Mouse (Mus musculus) v-Abl transformed pro-B cells (cell line): ENCODE measurements around the gene Spryd3.
"Not testable (repeated sequence)": the region's sequence is repeated elsewhere in the genome, so short reads cannot be mapped to it uniquely, and the experiment has no call there.

Experiments
- in situ Hi-C, 2 experiments: fragments of 400-800 bp; cut with MboI; formaldehyde crosslinking; loops; one replicate each; pipeline ENCODE4 v1.15.1; 2025; ENCODE audit not compliant: unreplicated experiment in 2 of 2

Gene Spryd3

DNA sequence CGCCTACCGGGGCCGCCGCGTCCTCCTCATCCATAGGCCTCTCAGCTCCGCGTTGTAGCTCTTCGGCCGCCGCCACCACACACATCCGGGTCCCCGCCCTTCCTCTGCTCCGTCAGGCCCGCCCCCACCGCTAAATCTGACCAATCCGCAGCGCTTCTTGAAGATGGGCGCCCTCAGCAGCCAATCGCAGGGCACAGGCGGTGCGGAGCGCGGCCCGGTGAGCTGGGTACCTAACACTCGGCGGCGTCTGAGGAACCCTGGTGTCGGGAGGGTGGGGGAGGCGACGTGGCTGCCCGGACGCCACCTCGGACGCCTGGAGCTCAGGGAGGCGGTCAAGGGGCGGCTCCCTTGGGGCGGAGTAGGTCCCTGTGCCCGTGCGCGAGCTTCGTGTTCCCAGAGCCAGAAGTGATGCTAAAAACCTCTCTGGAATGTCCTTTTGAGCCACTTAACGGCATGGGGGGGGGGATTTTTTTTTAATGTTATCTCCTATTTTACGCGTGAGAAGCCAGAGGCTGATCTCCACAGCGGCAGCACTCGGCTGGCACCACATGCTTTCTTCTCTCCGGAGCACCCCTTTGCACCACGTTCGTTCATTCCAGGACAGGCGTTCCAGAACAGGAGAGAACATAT is at the start of gene Spryd3:
Gene Spryd3, minus strand, starts transcription at position 106 of the 630 bp plus-strand sequence.
- in situ Hi-C loops, result no loop called here

DNA sequence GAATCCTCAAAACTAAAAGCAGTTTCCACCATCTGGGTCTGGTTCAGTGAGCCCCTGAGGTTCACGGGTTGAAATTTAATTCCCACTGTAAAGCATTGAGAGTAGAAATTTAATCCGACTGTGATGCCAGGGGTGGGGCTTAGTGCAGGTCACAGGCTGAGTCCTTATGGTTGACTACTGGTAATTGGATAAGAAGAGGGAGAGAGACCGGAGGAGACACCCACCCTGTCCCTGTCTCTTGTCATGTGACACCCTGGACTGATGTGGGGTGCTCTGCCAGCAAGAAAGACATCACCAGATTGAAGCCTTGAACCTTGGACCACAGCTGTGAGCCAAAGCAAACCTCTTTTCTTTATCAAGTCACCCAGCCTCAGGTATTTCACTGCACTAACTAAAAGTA is 47.0 kb upstream of the Spryd3 start:
- in situ Hi-C loops, result no loop called here

DNA sequence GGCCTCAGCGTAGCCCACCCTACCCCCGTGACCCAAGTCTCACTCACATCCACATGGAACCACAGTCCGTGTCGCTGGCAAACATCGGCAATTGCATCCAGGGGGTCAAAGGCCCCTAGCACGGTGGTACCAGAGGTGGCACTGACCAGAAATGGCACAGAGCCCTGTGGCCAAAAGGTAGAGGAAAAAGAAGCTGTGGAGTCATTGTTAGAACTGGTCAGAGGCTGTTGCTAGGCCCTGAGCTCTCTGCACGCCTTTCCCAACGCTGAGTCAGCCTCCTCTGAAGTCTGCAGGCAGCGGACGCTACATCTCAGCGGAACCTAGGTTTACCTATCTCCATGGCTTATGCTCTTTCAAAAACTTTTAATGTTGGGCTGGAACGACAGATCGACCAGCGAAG is 43.9 kb upstream of the Spryd3 start:
- in situ Hi-C loops, result loop anchor here (5.0 kb wide), 1 partner anchor 42 kb away; no protein-coding TSS in a partner anchor

DNA sequence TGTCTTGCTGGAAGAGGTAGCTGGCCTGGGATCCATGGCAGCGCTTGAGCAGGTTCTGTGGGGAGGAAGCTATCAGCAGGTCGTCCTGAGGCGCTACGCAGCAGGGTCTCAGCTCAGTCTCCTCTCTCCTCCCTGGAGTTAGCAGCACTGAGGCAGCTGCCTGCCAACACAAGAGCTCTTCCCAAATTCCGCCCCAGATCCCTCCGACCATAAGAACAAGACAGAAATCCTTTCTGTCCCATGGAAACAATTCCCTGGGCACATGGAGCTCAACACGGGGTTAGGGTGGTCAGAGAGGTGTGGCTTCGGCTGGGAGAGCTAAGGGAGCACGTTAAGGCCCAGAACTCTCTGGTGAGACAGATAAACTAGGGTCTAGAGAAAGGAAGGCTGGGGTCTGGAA is 43.1 kb upstream of the Spryd3 start:
- in situ Hi-C loops, result loop anchor here (5.0 kb wide), 1 partner anchor 43 kb away; no protein-coding TSS in a partner anchor

DNA sequence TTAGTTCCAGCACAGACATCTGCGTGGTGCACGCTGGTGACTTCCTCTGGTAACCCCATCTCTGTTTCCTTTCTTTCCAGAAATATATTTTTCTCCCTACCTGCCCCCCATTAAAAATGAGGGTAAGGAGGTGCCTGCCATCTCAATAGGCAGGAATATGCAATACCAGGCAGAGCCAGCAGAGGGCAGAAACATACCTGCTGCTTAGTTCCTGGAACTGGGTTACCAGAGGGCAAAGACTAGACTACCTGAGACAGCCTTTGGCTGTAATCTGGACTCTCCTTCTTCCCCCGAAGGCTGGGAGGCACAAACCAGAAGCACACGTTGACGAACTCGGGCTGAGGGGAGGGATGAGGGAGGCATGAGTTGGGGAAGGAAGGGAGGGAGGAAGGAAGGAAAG is 42.2 kb upstream of the Spryd3 start:
- in situ Hi-C loops, result loop anchor here (5.0 kb wide), 1 partner anchor 44 kb away; no protein-coding TSS in a partner anchor

DNA sequence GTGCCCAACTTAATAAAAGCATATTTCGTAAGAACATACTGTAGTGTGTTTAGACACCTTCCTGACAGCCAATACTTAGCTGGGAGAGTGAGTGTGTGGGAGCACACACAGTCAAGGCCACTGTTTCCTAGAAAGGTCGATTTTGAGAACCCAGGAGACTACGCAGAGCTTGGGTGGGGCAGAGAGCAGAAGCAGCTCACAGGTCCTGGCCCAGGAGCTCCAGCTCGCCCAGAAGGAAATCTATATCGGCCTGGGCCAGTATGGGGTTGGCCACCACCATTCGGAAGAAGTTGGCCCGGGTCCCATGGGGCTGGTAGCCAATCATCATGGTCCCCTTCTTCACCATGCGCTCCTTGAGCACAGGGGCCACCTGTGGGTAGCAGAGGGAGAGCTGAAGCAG is 41.4 kb upstream of the Spryd3 start:
- in situ Hi-C loops, result loop anchor here (5.0 kb wide), 1 partner anchor 45 kb away; no protein-coding TSS in a partner anchor

DNA sequence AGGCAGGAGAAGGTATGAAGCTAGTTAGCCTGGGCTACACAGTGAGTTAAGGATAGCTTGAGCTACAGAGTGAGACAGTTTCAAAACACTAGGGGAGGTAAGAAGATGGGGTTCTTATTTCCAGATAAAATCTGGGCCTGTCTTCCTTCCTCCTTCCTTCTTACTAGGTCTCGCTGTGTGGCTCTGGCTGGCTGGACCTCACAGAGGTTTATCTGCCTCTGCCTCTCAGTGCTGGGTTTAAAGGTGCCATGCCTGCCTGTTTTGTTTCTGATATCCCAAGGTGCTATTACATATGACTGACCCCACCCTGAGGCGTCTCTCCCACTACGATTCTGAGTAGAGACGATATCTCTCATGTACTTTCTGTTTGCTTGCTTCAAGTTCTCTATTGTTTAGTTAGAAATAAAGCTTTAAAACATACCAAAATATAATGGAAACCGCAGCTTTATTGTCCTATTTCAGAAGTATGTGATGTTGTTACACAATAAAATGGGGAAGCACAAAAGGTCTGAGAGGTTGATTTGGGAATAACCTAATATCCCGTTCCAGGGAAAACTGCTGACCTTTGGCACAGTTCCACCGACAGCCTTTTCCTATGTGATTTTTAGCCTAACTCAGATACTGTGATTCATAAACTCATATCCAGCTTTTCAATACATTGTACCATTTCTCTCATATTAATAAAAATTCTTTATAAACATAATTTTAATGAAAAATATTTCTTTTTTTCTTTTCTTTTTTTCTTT is 40.7 kb upstream of the Spryd3 start:
- in situ Hi-C loops, result loop anchor here (5.0 kb wide), 1 partner anchor 46 kb away; no protein-coding TSS in a partner anchor

DNA sequence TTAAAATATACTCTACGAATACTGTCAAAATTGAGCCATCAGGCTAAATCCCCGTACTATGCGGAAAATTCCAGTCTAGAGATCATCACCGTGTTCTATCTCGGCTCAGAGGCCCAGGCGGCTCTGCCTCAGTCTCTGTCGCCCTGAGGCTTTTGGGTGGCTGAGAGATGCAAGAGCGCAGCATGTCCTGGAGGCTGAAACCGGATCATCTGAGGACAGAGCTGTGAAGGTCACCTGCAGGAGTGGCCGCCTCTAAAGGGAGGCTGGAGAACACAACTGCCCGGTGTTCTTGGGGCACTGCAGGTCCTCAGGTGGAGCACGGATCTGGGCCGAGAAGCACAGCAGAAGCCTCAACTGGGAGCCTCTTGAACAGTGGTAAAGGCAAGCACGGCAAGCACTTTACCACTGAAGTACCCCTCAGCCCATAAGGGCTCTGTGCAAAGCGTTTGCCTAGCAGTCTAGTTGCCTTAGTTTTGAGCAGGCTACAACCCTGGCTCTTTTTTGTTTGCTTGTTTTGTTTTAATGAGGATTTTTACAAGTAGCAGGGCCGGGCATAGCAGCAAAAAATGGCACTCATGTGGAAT is 39.8 kb upstream of the Spryd3 start:
- in situ Hi-C loops, result loop anchor here (5.0 kb wide), 1 partner anchor 46 kb away; no protein-coding TSS in a partner anchor

DNA sequence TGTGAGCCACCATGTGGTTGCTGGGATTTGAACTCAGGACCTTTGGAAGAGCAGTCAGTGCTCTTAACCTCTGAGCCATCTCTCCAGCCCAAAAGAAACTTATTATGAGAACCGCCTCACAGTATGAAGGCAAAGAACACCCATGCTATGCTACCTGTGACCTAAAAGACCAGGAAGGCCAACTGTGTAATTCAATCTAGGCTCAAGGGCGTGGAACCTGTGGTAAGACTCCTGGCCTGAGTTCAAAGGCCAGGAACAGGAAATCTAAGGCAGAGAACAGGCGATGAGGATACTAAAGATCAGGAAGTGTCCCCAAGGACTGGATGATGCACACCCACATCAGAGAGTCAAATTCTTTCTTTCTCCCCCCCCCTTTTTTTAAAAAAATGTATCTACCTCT is 37.5 kb upstream of the Spryd3 start:
- in situ Hi-C loops, result no loop called here

DNA sequence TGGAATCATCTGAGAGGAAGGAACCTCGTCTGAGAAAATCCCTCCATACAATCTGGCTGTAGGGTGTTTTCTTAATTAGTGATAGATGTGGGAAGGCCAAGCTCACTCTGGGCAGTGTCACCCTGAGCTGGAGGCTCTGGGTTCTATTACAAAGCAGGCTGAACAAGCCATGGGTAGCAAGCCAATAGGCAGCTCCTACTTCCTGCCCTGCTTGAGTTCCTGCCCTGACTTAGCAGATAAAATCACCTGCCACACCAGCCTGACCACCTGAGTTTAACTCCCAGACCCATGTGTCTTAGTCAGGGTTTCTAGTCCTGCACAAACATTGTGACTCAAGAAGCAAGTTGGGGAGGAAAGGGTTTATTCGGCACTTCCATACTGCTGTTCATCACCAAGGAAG is 33.0 kb upstream of the Spryd3 start:
- in situ Hi-C loops, result no loop called here

DNA sequence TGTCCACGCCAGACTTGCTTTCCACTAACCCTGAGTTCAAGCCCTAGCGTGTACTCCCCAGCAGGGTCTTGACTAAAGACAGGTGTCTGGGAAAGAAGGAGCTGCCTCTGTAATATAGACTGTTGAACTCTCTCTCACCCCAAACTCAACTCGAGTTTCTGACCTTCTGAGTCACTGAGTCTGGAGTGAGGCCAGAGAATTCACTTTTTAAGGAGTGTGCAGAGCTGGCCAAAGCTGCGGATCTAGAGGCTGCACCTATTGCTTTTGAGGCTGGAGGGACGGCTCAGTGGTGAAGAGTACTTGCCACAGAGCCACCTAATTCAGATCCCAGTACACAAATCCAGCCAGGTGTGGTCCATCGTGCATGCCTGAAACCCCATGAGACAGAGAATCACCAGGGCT is 31.6 kb upstream of the Spryd3 start:
- in situ Hi-C loops, result no loop called here

DNA sequence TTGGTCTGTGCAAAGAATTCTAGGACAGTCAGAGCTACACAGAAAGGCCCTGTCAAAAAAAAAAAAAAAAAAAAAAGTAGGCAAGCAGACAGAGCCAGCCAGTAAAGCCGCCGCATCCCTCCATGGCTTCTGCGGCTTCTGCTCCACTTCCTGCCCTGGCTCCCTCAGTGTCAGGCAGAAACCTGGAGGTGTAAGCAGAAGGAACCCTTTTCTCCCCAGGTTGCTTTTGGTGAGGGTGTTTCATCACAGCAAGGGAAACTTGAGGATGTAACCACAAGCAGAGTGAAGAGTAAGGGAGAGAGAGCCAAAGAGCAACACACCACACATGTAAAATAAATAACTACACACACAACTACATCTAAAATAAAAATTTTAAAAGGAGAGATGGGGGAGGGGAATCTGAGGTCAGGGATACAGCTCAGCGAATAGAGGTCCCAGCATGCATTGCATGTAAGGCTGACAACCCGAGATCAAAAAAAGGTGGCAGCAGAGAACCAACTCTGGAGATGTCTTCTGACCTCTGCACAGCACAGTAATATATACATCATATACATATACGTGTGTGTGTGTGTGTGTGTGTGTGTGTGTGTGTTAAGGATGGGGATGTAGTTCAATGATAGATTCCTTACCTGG is 29.6 kb upstream of the Spryd3 start:
- in situ Hi-C loops, result no loop called here

DNA sequence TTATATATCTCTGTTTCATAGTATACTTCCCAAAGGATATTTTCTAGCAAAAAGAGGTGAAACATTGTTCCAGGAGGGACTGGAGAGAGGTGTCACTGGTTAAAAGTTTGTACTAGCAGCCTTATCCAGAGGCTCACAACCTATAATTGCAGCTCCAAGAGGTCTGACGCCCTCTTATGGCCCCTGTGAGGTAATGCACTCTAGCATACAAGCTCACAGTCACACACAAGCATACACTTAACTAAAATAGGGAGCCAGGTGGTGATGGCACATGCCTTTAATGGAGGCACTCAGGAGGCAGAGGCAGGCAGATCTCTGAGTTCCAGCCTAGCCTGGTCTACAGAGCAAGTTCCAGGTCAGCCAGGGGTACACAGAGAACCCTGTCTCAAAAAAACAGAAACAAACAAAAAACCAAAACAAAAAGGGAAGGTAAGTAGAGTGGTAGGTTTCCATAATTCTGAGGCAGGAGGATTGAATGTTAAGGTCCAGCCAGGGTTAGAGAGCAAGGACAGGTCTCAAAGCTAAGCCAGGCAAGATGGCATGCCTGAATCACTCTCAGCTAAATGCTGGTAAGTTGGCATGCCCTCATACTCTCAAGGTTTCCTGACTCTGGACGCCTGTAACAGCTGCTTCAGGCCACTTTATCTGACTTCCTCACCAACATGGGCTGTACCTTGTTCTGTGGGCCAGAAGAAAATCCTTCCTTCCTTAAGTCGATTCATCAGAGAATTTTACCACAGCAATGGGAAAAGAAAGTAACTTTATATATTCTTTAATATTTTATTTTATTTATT is 28.1 kb upstream of the Spryd3 start:
- in situ Hi-C loops, result no loop called here

DNA sequence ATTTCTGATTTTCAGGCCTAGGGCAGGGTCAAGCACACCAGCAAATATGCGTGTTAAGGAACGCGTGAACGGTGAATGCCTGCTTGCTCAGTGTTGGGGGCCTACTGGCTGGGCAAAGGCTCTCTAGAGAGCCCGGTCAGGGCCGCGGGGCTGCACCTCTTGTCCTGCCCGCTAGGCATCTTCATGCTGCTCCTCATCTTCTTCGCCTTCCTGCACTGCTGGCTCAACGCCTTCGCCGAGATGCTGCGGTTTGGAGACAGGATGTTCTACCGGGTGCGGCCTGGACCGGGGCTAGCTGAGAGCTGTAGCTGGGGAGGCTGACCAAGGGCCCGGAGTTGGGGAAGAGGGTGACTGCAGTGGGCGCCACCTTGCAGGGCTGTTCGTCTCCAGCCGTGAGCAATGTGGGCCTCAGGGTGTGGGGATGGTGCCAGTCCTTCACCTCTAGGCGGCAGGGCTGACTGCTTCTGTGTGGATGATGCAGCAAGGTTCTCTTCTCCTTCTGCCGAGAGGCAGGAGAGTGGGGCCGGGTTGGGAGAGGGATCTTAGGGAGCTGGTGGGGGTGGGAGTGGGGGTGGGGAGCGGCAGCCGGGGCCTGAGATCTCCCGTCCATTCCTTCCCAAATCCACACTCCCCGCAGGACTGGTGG is 24.5 kb upstream of the Spryd3 start:
- in situ Hi-C loops, result no loop called here

DNA sequence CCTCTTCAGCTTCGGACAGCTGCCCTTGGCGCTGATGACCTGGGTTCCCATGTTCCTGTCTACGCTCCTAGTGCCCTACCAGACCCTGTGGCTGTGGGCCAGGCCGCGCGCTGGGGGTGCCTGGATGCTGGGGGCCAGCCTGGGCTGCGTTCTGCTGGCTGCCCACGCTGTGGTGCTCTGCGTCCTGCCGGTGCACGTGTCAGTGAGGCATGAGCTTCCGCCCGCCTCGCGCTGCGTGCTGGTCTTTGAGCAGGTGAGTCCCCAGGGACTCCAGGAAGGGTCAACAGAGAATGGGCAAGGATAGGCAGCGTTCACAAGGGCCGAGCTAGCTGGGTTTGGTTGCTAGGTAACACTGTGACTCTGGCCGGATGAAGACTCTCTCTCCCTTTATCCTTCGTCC is 20.8 kb upstream of the Spryd3 start:
- in situ Hi-C loops, result no loop called here

DNA sequence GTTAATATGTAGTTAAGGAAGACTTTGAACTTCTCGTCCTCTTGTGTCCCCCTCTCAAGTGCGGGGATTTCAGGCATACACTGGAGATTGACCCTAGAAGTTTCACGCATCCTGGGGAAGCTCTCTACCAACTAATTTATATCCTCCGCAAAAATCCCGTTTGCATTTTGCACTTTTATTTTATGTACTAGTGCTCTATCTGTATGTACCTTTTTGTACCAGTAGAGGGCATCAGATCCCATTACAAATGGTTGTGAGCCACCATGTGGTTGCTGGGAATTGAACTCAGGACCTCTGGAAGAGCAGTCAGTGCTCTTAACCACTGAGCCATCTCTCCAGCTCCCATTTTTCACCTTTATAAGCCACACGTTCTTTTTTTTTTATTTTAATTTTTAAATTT is 19.0 kb upstream of the Spryd3 start:
- in situ Hi-C loops, result not testable (repeated sequence)

DNA sequence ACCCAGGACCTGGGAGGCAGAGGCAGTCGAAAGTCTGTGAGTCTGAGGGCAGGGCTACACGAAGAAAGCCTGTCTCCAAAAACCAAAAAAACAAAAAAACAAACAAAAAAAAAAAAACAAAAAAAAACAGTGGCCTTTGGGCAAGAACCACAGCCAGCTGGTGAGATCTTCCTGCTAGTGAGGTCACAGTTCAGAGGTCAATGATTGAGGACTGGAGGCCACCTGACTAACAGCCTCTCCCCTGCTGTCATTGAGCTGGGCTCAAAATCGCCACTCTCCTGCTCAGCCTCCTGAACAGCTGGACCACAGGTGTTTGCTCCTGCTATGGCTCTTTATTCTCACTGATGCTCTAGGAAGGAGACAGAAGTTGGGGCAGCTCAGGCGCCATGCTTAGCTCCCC is 16.6 kb upstream of the Spryd3 start:
- in situ Hi-C loops, result no loop called here

DNA sequence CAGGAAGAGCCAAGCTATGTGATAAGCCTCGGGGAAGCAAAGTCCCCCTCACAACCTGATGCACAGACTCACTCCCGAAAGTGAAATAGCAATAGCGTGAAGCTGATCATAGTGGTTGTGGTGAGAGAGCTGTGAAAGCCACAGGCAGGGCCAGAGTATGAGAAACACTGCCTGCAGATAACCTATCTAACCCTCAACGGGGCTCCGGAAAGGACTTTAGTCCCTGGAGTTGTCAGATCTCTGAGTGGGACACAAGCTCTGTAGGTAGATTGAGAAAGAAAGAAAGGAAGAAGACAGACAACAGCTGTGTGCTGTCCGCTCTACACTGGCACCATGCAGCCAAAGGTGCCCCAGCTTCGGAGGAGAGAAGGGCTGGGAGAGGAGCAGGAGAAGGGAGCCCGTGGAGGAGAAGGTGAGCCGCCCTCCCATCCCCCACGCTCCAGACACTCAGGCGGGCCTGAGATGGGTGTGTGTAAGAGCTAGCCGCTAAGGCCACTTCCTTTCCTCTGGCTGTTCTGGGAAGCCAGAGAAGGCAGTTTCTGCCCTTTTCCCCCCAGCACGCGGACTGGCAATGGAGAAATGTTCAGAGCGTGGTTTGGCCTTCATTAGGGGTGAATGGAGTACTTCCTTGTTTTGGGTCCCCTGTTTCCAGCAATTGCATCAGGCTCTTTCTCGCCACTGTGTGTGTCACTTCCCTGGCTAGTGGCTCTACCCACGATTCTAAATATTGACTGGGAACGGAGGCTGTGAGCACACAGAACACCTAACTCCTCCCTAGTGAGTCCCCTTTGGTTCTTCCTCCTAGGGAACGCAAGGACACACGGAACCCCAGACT is 14.5 kb upstream of the Spryd3 start, which contains the start of gene Soat2:
Gene Soat2, plus strand, starts transcription at position 226 of the 835 bp plus-strand sequence.
- in situ Hi-C loops, result no loop called here

DNA sequence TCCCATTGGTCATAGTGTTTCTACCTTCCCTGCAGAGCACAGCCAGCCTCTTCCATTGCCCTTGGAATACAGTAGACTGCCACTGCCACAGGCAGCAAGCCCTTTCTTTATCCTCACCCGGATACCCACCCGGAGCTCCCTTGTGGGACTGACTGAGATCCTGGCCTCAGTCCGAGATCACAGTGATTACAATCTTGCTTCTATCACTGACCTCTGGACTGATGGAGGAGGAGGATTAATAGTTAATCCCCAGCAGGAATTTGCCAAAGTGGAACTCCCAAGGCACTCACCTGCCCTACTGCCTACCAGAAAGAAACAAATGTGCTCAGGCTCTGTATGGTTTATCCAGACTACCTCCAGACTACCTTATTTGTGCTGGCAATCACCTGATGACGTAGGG is 13.5 kb upstream of the Spryd3 start:
- in situ Hi-C loops, result loop anchor here (5.0 to 10.0 kb wide), 2 partner anchors 157 to 165 kb away; no protein-coding TSS in a partner anchor
